Mouse (Mus musculus): Measurements from ENCODE around the gene Stambpl1. TPM values are rescaled to one million over a fixed set of nuclear protein-coding genes. Genes with fewer than 3 reads are reported as not detected.

Gene Stambpl1
- total and polyA plus RNA-seq, 2 experiments from 2014 or later: 19.3 to 31.4 TPM

- H3K4me3 ChIP-seq (ENCODE audit: low read depth, low read length): no peak overlapping the region
- 97% methylated on average over 3 of the region's 3 CpGs for WGBS
- no peak for TF ChIP-seq CTCF (IDR thresholded peaks at IDR 0.05)
- H3K9ac ChIP-seq (replicated peaks; ENCODE audit: low read length, poor library complexity, severe bottlenecking): no peak overlapping the region
- no peaks in the 10 kb centered on the region for H3K4me1 ChIP-seq (ENCODE audit: insufficient read depth, low read length)
- DNase-seq (ENCODE audit: low spot score): no peak
- H3K36me3 ChIP-seq (ENCODE audit: insufficient read depth, low read length): peaks cover 22% of the 10 kb centered on the region; the same call in 1 of the 2 replicates
- H3K27me3 ChIP-seq (ENCODE audit: insufficient read depth, low read length): no peaks in the 10 kb centered on the region
- no peak for ATAC-seq (ENCODE audit: low FRiP score)
- H3K27ac ChIP-seq (ENCODE audit: low read depth, low read length): no peak overlapping the region
- H3K9me3 ChIP-seq (ENCODE audit: low read length): no peaks in the 10 kb centered on the region
- H3K4me2 ChIP-seq (ENCODE audit: low read depth, low read length, poor library complexity, severe bottlenecking): no peak overlapping the region
These were observed 44.0 kb downstream of the Stambpl1 start for GRCm38 (mm10) chr19:34236049-34236448.

GRCm38 (mm10) chr19:34237746-34238145 is 45.7 kb downstream of the Stambpl1 start:
- Histone ChIP-seq H3K9me3 (ENCODE audit: low read length) (no peaks in the 10 kb centered on the region), H3K9ac (replicated peaks; ENCODE audit: low read length, poor library complexity, severe bottlenecking) (no peak overlapping the region), H3K27me3 (ENCODE audit: insufficient read depth, low read length) (no peaks in the 10 kb centered on the region), H3K4me3 (ENCODE audit: low read depth, low read length) (no peak overlapping the region), H3K27ac (ENCODE audit: low read depth, low read length) (no peak overlapping the region), H3K36me3 (ENCODE audit: insufficient read depth, low read length) (peaks cover 22% of the 10 kb centered on the region), H3K4me1 (ENCODE audit: insufficient read depth, low read length) (no peaks in the 10 kb centered on the region), H3K4me2 (ENCODE audit: low read depth, low read length, poor library complexity, severe bottlenecking) (no peak overlapping the region)
- no peak for ATAC-seq (ENCODE audit: low FRiP score)
- TF ChIP-seq CTCF (IDR thresholded peaks at IDR 0.05): no peak
- 86% methylated on average over 2 of the region's 2 CpGs for WGBS
- no peak for DNase-seq (ENCODE audit: low spot score)

- TF ChIP-seq CTCF (IDR thresholded peaks at IDR 0.05): no peak
- no peak overlapping the region for H3K4me3 ChIP-seq (ENCODE audit: low read depth, low read length)
- no peak overlapping the region for H3K9ac ChIP-seq (replicated peaks; ENCODE audit: low read length, poor library complexity, severe bottlenecking)
- no peak for DNase-seq (ENCODE audit: low spot score)
- H3K4me2 ChIP-seq (ENCODE audit: low read depth, low read length, poor library complexity, severe bottlenecking): no peak overlapping the region
- H3K4me1 ChIP-seq (ENCODE audit: insufficient read depth, low read length): no peaks in the 10 kb centered on the region
- peaks cover 15% of the 10 kb centered on the region for H3K36me3 ChIP-seq (ENCODE audit: insufficient read depth, low read length)
- H3K27me3 ChIP-seq (ENCODE audit: insufficient read depth, low read length): no peaks in the 10 kb centered on the region
- ATAC-seq (ENCODE audit: low FRiP score): no peak
- H3K9me3 ChIP-seq (ENCODE audit: low read length): no peaks in the 10 kb centered on the region
- H3K27ac ChIP-seq (ENCODE audit: low read depth, low read length): no peak overlapping the region
- 90% methylated on average over 5 of the region's 5 CpGs for WGBS
These were observed 48.4 kb downstream of the Stambpl1 start for GRCm38 (mm10) chr19:34240273-34241039.

GRCm38 (mm10) chr19:34241247-34241915 is 49.4 kb downstream of the Stambpl1 start:
- WGBS: 66% methylated on average over 15 of the region's 15 CpGs
- DNase-seq (ENCODE audit: low spot score): peak; percentile 64
- Histone ChIP-seq H3K9ac (replicated peaks; ENCODE audit: low read length, poor library complexity, severe bottlenecking) (no peak overlapping the region), H3K9me3 (ENCODE audit: low read length) (no peaks in the 10 kb centered on the region), H3K4me3 (ENCODE audit: low read depth, low read length) (no peak overlapping the region), H3K27ac (ENCODE audit: low read depth, low read length) (no peak overlapping the region), H3K36me3 (ENCODE audit: insufficient read depth, low read length) (peaks cover 15% of the 10 kb centered on the region), H3K4me1 (ENCODE audit: insufficient read depth, low read length) (no peaks in the 10 kb centered on the region), H3K4me2 (ENCODE audit: low read depth, low read length, poor library complexity, severe bottlenecking) (no peak overlapping the region), H3K27me3 (ENCODE audit: insufficient read depth, low read length) (no peaks in the 10 kb centered on the region)
- peak; percentile 20; the same call in 1 of the 2 replicates for ATAC-seq (ENCODE audit: low FRiP score)
- peak; percentile 83 for TF ChIP-seq CTCF (IDR thresholded peaks at IDR 0.05)

- TF ChIP-seq CTCF (IDR thresholded peaks at IDR 0.05): no peak
- no peaks in the 10 kb centered on the region for H3K9me3 ChIP-seq (ENCODE audit: low read length)
- H3K9ac ChIP-seq (replicated peaks; ENCODE audit: low read length, poor library complexity, severe bottlenecking): no peak overlapping the region
- no peaks in the 10 kb centered on the region for H3K27me3 ChIP-seq (ENCODE audit: insufficient read depth, low read length)
- H3K36me3 ChIP-seq (ENCODE audit: insufficient read depth, low read length): peaks cover 15% of the 10 kb centered on the region
- no peak overlapping the region for H3K4me3 ChIP-seq (ENCODE audit: low read depth, low read length)
- H3K27ac ChIP-seq (ENCODE audit: low read depth, low read length): no peak overlapping the region
- DNase-seq (ENCODE audit: low spot score) (no peak), ATAC-seq (ENCODE audit: low FRiP score) (no peak)
- no peak overlapping the region for H3K4me2 ChIP-seq (ENCODE audit: low read depth, low read length, poor library complexity, severe bottlenecking)
- H3K4me1 ChIP-seq (ENCODE audit: insufficient read depth, low read length): no peaks in the 10 kb centered on the region
These were observed 50.9 kb downstream of the Stambpl1 start for GRCm38 (mm10) chr19:34242925-34243324.

GRCm38 (mm10) chr19:34244056-34244455 is 52.0 kb downstream of the Stambpl1 start:
- WGBS: 13% methylated on average over 6 of the region's 6 CpGs
- no peaks in the 10 kb centered on the region for H3K9me3 ChIP-seq (ENCODE audit: low read length)
- no peaks in the 10 kb centered on the region for H3K4me1 ChIP-seq (ENCODE audit: insufficient read depth, low read length)
- peak; percentile 80 for TF ChIP-seq CTCF (IDR thresholded peaks at IDR 0.05)
- H3K9ac ChIP-seq (replicated peaks; ENCODE audit: low read length, poor library complexity, severe bottlenecking): no peak overlapping the region
- DNase-seq (ENCODE audit: low spot score) (peak; percentile 93), ATAC-seq (ENCODE audit: low FRiP score) (peak; percentile 57; the same call in 1 of the 2 replicates)
- H3K4me3 ChIP-seq (ENCODE audit: low read depth, low read length): no peak overlapping the region
- H3K27me3 ChIP-seq (ENCODE audit: insufficient read depth, low read length): no peaks in the 10 kb centered on the region
- H3K36me3 ChIP-seq (ENCODE audit: insufficient read depth, low read length): peaks cover 8% of the 10 kb centered on the region
- no peak overlapping the region for H3K27ac ChIP-seq (ENCODE audit: low read depth, low read length)
- H3K4me2 ChIP-seq (ENCODE audit: low read depth, low read length, poor library complexity, severe bottlenecking): no peak overlapping the region
